Mouse (Mus musculus): ENCODE results near the gene Adprm.
"Not testable (repeated sequence)": the region's sequence is repeated elsewhere in the genome, so short reads cannot be mapped to it uniquely, and the experiment has no call there.

The Adprm gene

GRCm38 (mm10) chr11:67052321-67052952 is at the start of gene Adprm, which contains the start of gene Sco1:
Gene Adprm, minus strand, starts transcription at chr11:67052594.
Gene Sco1, plus strand, starts transcription at chr11:67052670.
- DNase-seq: peak; percentile 88

GRCm38 (mm10) chr11:67101713-67102112 is 49.3 kb upstream of the Adprm start:
- DNase-seq: peak; percentile 38

- no peak for DNase-seq
These were observed 47.8 kb upstream of the Adprm start for GRCm38 (mm10) chr11:67100169-67100568.

- no peak for DNase-seq
These were observed 46.8 kb upstream of the Adprm start for GRCm38 (mm10) chr11:67099241-67099640.

GRCm38 (mm10) chr11:67098427-67098826 is 46.0 kb upstream of the Adprm start:
- DNase-seq: no peak

GRCm38 (mm10) chr11:67097709-67098108 is 45.3 kb upstream of the Adprm start:
- DNase-seq: no peak

- no peak for DNase-seq
These were observed 42.1 kb upstream of the Adprm start for GRCm38 (mm10) chr11:67094470-67094869.

- DNase-seq: no peak
These were observed 41.3 kb upstream of the Adprm start for GRCm38 (mm10) chr11:67093652-67094051.

GRCm38 (mm10) chr11:67093201-67093600 is 40.8 kb upstream of the Adprm start:
- no peak for DNase-seq

- not testable (repeated sequence) for DNase-seq
These were observed 40.0 kb upstream of the Adprm start for GRCm38 (mm10) chr11:67092354-67092753.

- DNase-seq: no peak
These were observed 34.8 kb upstream of the Adprm start for GRCm38 (mm10) chr11:67087225-67087624.

GRCm38 (mm10) chr11:67086467-67087164 is 34.2 kb upstream of the Adprm start:
- no peak for DNase-seq

- DNase-seq: peak; percentile 62
These were observed 33.1 kb upstream of the Adprm start for GRCm38 (mm10) chr11:67085489-67085888.

GRCm38 (mm10) chr11:67083712-67084340 is 31.4 kb upstream of the Adprm start:
- no peak for DNase-seq

GRCm38 (mm10) chr11:67083239-67083638 is 30.8 kb upstream of the Adprm start:
- DNase-seq: no peak

GRCm38 (mm10) chr11:67082793-67083192 is 30.4 kb upstream of the Adprm start:
- DNase-seq: no peak

GRCm38 (mm10) chr11:67082188-67082587 is 29.8 kb upstream of the Adprm start:
- DNase-seq: no peak

- no peak for DNase-seq
These were observed 28.8 kb upstream of the Adprm start for GRCm38 (mm10) chr11:67081125-67081649.

GRCm38 (mm10) chr11:67080168-67080567 is 27.8 kb upstream of the Adprm start:
- peak; percentile 52 for DNase-seq

- DNase-seq: no peak
These were observed 27.3 kb upstream of the Adprm start for GRCm38 (mm10) chr11:67079740-67080139.

GRCm38 (mm10) chr11:67078888-67079287 is 26.5 kb upstream of the Adprm start:
- no peak for DNase-seq

- DNase-seq: no peak
These were observed 25.6 kb upstream of the Adprm start, which contains the start of gene Myh3 for GRCm38 (mm10) chr11:67078000-67078399. Gene Myh3, plus strand, starts transcription at chr11:67078300.

GRCm38 (mm10) chr11:67077435-67077834 is 25.0 kb upstream of the Adprm start:
- no peak for DNase-seq

- DNase-seq: no peak
These were observed 24.4 kb upstream of the Adprm start for GRCm38 (mm10) chr11:67076781-67077180.

Measured in cerebellum, adult 9-11 months (tissue).